Mouse (Mus musculus): ENCODE measurements around the gene Lif.

The Lif gene

DNA sequence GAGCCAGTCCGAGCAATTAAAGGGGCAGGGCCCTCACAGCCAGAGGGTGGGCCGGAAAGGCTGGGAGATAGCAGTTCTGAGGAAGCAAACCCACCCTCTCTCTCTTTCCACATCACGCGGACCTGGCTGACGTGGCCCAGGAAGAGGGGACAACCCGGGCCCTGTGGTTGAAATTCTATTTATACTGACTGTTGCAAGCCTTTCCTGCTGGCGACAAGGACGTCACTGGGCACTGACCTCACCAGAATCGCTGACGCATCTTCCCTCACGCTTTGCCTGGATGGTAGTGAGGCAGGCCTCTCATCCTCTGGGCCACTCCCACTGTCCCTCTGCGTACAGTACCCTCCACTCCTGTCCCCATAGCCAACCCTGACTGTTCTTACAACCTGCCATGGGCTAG lies 24.7 kb upstream of the Lif start:
- no peak for DNase-seq

DNA sequence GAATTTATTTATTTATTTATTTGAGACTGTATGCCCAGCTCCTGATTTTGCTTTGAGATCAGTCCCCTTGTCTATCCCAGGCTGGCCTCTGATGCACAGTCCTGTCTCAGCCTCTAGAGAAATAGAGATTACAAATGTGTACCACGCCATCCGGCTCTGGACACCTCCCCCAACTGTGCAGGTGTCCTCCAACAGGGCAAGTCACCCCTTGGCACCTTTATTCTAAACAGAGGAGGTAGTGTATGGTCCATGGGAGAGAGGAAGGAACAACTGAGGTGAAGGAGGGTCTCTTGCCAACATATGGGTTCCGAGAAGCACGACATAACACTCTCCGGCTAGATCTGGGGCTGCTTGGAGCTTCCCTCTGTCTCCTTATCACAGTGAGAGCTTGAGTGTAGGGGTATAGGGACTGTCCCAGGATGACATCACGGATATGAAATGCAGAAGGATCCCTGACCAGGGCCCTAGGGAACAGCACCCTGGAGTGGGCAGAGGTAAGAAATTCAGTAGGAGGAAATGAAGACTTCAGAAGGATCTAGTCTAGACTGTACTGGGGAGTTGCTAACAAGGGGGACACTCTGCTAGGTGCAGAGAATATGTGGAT lies 22.2 kb upstream of the Lif start:
- no peak for DNase-seq

DNA sequence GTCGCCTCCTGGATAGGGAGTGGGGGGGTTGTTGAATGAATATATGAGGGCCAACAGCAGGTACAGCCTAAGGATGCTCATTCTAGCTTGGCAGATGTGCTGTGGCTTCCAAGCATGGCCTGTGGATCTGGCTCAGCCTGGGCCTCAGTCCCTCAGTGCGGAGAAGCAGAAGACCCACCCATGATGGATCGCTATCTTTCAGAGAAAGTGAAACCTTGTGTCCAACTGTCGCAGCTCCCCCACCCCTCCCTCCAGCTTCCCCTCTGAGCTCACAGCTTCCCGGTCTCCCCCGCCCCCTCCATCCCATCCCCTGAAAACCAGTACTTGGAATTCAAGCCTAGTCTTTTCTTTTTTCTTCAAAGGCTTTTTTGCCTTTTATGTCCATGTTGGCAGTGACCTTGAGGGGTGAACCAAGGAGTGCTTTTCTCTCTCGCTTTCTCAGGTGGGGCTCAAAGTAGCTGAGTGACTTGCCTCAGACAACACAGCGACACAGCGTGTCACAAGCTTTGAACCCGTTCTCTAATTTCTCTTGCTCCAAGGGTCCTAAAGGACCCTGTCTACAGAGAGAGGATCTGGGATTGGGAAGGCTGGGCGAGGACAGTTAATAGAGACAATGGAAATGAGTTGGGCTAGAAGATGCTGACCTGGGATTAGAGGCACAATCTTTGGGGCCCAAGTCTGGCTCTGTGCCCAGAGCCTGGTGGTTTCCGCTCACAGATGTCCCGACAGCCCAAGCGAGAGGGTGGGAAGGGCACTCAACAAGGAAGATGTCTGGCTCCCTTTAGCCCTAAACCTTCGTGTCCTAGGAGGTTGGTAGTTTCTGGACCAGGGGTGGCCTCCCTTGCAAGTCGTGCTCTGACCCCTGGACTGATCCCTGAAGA lies 21.5 kb upstream of the Lif start, which contains the start of gene Osm:
TSS of gene Osm (plus strand) at position 756 of the 881 bp plus-strand sequence.
- DNase-seq: no peak

DNA sequence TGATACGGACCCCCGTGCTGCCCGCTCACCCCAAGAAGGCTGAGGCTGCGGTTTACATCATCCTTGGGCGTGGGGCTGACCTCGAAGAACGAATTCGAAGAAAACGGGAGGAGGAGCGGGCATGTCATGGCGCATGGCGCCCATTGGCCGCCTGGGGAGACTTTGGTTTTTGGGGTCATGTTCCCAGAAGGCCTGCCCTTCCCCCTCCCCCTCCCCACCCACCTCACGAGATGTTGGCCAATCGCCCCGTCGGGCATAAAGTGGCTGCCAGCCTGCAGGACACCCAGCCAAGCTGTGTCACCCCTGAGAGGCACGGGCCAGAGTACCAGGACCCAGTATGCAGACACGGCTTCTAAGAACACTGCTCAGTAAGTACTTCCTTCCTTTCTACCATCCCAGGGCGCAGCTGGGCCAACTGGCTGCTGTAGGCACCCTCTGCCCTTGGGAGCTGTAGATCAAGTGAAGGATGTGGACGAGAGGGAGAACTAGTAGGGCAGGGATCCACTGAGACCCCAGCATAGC lies 20.8 kb upstream of the Lif start:
- no peak for DNase-seq

DNA sequence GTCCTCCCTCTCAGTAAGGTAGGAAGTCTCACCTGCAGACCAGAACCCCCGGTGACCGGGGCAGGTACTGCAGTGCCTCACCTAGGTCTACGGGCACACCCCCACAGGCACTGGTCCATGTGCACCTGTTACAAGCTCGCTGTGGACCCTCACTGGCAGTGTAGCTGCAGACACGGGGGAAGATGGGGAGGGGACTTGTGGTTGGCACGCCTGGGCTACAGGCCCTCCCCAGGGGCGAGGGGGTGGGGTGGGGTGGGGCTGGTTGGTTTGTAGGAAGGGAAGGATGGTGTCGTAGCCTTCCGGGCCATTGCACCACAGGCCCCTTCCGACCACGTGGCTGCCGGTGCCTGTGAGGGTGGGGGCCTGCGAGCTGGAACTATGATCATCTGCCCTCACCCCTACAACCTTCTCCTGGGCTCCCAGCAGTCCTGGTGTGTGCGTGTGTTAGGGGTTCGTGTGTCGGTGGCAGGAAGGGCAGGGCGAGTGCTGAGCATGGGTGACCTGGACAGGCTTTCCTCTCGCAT lies 19.9 kb upstream of the Lif start:
- no peak for DNase-seq

DNA sequence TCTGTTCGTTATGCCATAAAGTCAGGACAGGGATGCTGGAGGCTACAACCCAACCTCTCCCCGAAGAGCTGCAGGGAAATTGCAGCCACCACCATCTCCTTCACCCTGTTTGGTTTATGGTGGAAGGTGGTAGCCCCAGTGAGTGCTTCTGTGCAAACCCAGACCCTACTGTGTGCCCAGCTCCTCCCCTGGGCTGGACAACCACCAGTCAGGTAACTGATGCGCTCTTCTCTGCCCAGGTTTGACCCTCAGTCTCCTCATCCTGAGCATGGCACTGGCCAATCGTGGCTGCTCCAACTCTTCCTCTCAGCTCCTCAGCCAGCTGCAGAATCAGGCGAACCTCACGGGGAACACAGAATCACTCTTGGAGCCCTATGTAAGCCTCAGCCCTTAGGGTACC lies 19.2 kb upstream of the Lif start:
- DNase-seq: no peak

DNA sequence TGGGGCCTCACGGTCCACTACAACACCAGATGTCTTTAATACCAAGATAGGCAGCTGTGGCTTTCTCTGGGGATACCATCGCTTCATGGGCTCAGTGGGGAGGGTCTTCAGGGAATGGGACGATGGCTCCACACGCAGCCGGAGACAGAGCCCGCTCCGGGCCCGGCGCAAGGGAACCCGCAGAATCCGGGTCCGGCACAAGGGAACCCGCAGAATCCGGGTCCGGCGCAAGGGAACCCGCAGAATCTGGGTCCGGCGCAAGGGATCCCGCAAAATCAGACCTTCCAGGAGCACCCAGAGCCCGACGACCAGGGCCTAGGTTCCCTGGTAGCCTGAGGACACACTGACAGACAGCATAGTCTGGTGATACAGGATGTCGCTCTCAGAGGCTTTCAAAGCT lies 17.7 kb upstream of the Lif start:
- DNase-seq: no peak

DNA sequence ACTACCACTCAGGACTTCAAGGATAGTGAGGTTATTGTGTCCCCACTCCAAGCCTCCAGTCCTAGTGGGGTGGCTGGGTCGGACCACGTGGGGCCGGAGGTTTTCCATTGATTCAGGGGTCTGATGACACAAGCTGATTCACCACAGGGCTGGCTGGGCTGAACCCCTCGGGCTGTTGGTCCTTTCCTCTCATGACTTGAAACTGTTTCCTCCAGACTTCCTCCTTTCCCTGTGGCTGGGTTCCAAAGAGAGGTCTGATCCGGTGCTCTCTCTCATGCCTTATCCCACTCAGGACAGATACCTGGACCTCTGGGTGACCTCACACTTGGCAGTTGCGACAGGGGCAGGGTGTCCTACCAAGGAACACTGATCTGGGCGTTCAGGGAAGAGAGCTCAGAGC lies 17.2 kb upstream of the Lif start:
- no peak for DNase-seq

DNA sequence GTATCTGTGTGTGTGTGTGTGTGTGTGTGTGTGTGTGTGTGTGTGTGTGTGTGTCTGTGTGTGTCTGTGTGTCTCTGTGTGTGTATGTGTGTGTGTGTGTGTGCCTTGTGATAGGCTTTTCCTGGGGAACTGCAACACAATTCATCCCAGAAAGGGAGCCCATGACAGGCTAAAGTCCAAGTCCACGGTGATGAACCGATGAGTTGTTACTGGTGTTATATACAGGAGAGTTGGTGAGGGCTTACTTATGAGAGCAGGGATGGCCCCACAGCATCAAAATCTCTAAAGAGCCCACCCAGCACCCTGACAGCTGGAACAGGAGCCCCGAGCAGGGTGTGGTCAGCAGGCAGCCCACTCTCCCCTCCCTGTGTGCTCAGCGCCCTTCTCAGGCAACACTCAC lies 16.2 kb upstream of the Lif start:
- DNase-seq: no peak

DNA sequence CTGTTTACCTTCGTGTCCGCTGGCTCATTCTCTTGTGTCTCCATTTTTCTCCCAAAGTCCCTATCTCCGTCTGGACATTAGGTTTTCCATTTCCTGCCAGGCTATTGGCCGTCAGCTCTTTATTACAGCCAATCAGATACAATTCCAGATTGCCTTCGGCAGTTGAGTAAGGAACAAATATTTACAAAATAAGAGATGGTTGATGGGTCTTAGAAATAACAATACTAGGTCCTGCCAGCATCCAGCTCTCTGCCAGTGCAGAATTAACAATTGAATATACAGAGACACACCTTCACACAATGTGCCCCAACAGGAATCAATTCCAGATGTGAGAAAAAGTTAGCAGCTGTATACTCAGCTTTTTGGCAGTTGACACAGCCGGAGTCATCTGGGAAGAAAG lies 11.2 kb upstream of the Lif start:
- DNase-seq: no peak

DNA sequence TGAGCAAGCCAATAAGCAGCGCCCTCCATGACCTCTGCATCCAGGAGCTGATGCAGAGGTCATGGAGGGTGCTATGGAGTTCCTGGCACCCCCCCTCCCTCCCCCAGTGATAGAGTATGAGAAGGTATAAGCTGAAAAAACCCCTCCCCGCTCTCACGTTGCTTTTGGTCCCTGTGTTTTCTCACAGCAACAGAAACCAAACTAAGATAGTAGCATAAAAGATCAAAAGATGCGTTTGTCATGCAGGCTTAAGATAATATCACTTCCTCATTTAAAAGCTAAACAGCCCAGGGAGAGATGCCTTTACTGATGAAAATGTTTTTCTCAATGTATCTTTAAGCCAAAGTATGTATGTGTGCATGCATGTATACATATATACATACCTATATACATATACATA lies 10.7 kb upstream of the Lif start:
- no peak for DNase-seq

DNA sequence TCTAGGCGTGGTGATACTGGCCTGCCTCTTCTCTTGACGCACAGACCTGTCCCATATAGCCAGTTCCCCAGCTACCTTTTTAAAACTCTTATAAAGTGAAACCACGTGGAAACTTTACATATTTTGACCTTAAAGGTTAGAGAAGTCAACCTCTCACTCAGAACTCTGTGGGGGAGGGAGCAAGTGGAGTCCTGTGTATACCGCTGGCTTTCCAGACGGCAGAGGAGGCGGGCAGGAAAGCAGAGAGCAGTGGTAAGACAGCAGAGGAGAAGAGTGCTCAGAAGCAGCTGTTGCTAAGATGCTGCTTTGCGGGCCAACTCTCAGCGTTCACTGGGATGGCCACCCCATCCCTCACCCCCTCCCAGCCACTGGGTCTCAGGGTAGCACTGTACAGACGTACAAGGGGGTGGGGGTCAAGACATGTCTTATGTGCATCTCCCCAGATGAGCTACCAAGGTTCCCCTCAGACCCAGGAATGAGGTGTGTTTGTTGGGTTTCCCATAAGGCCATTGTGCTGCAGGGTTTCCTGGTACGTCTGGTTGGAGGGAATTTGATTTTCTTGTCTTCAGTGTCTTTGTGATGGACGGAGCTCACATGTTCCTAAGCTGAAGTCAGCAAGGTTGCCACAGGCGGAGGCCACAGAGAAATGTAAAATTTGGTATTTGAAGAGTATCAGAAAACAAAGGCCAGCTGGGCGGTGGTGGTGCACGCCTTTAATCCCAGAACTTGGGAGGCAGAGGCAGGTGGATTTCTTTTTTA lies 10.0 kb upstream of the Lif start:
- no peak for DNase-seq

DNA sequence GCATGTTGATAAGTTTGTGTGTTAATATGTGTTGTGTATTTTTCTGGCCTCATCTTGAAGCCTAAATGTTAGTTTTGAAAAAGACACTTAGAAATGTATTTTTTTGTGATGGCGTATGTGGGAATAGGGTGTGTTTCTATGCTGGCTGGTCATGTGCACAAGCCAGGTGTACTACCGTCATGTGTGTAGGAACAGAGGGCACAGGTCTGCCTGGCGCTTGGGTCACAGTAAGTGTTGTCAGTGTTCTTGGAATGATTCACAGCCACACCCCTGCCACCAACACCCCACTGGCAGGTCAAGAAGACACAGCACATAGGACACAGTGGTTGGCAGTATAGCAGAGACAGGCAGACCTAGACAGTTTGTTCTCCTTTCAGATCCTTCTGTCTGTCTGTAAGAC lies 8.2 kb upstream of the Lif start:
- DNase-seq: no peak

DNA sequence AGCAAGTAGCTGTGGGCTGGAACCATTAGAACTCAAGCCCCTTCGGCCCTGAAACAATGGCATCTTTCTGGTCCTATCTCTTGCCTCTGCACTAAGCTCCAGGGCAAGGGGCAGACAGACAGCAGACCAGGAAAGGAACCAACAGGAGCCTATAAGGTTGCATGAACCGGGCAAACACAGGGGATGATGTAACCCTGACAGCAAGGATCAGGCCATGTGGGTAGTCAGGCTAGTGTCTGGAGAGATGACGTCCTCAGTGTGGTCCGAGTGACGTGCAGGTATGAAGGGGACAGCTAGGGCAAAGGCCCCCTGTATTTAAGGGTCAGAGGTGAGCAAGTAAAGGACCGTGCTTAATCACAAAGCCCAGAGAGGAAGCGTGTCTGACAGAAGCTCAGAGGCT lies 7.1 kb upstream of the Lif start:
- DNase-seq: no peak

DNA sequence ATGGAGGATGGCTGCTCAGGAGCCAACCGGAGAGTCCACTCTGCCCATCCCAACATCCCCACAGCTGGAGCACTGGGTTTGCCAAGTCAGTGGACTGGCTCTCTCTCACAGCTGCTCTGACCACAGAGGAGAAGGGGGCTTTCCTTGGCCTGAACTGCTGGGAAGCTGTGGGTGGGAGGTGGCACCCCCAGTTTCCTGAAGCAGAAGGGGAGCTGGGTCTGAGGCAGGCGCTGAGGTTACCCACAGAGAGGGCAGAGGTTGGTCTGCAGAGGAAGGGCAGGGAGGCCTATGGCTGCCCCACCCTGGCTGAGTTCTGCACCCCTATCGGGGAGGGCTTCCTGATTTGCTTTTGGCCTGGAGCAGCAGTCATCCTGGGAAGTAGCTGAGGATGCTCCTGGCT lies 6.0 kb upstream of the Lif start:
- DNase-seq: no peak

DNA sequence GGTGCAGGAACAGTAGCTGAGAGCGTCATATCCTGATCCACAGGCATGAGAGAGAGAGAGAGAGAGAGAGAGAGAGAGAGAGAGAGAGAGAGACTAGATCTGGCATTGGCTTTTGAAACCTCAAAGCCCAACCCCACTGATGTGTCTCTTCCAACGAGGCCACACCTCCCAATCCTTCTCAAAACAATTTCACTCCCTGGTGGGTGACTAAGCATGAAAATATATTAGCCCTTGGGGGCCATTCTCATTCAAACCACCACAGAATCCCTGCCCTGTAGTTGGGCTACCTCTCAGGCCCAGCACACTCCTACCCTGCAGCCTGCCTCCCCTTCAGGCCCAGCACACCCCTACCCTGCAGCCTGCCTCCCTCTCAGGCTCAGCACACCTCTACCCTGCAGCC lies 4.5 kb upstream of the Lif start:
- no peak for DNase-seq

DNA sequence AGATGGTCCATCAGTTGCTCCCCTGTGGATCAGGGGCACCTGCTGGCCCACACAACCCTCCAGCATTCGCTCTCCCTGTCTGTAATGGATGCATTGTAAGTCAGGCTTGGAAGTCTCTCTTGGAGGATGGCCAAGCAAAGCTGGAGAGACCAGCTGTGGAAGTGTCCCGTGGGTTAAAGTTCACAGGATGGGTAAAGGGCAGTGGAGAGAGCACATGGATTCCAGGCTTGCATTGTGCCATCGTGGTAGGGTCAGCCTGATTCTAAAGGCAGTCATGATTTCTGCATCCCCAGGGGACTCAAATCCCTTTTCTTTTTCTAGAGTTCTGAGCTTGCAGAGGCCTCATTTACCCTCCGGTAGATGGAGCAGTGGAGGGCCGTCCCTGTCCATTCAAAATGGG lies 399 bp downstream of the Lif start:
- peak; percentile 83 for DNase-seq

DNA sequence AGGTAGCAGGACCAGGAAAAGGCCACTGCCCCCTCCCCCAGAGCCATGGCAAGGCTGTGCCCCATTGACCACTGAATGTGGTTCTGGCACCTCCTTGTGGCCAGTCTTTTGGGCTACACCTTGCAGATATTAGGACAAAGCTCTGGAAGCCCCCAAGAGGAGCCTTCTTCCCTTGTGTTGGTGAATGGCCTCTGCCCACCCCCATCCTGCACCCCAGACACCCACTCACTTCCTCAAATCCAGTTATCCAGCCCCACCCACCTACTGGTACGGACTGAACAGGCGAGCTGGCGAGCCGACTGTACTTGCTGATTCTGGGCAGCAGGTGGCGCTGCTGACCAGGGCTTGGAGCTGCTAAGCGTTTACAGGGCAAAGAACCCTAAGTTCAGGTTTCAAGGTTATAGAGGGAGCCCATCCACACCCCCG lies 1.3 kb downstream of the Lif start:
- DNase-seq: peak; percentile 73

DNA sequence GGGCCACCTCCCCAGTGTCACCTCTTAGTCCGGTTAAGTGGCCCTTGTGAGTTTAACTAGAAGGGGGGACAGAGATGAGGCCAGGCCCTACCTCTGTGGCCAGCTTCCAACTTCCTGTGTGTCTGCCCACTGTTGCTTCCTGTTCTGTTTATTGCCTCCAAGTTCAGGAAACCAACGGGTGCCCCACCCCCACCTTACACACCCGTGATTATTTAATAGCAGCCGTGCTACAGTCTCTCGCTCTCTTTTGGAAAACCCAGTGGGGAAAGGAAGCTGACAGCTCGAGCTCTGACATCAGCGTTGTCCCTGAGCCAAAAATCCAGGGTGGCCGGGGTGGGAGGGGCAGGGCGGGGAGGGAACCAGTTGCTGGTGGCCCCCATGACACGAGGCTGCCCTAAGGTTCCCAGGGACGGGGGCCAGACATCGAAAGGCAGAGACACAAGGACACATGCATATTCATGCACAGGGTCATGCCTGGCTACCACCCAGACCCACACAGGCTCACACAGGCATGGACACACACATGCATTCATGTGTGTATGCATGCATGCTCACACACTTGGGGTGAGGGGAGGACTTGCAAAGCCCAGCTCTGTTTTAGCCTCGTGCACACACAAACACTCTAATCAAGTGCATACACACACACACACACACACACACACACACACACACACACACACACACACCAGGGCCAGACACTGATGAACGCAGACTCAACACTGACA lies 3.3 kb downstream of the Lif start:
- peak; percentile 53 for DNase-seq

DNA sequence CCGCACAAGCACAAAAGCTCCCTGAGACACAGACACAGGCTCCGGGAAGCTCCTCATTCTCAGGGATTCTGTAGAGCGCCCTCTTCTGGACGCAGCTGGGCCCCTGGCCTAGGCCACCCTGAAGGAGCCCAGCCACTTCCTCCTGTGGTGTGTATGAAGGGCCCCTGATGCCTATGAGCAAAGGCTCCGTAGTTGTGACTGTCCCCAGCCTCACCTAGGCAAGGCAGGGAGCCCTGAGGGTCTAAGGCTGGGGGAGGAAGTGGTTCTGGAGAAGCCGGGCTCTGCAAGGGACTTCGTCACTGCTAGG lies 3.8 kb downstream of the Lif start:
- DNase-seq: peak; percentile 41

DNA sequence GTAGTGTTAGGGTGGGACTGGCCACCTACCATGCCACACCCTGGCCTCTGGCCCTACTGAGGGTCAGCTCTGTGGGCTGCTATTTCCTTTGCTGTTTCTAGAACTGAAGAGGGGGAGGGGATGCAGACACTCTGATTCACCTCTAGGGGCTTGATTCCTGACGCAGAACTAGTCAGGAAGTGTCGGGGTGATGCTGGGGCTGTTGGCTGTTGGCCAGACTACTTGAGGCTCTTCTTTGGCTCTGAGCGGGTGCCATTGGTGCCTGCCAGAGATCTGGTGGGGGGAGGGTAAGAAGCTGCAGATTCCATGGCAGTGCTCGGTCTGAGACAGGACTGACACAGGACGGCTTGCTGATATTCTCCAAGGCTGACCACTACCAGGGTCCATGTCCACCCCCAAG lies 4.6 kb downstream of the Lif start:
- no peak for DNase-seq

DNA sequence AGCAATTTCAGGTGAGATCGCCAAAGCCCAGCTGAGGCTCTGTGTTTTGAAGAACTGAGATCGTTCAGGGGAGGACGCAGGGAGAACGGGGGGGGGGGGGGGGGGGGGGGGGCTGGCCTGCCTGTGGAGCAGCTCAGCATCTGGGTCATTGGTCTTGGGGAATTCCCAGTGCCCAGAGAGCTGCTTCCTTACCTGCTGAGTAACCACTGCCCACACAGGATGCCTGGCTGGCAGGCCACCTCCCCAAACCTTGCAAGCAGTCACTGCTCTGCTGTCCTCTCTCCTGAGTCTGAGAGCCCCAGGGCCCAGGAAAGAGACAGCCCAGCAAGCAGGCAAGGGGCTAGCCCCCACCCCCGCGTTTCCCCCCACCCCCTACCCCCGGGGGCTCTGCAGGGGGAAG lies 5.5 kb downstream of the Lif start:
- DNase-seq: no peak

DNA sequence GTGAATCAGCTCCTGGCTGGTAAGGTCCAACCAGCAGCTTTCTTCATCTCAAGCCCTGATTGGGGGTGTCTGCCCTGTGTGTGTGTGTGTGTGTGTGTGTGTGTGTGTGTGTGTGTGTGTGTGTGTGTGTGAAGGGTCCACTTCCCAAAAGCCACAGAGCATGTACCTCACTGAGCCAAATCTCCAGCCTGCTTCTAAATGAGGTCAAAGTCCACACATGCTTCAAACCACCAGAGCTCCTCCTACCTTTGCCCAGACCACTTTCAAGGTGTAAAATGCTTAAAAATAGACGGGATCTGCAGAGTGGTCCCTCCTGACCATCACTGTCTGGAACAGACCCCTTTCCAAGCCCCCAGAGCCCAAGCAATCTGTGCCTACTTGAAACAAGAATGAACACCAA lies 5.9 kb downstream of the Lif start:
- peak; percentile 42 for DNase-seq
